Comparison of ENCODE assay signal across 36 mouse cellular contexts in the genomic region with DNA sequence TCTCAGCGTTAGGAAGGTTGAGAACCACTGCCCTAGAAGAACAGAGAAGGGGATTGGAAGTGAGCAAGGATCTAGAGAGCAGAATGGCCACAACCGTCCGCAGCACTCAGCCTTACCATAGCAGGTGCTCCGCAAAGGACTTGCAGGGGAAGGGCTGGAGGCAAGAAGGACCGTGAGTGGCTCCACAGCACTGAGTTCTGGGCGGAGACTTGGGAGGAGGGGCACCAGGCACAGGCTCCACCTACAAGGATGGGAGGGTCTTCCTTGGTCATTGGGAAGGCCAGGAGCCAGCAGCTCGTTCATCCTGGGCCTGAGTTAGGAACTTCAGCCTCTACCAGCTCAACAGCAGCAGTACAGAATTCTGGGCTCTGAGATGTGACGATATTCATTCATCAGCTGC. TPM values are rescaled to one million over a fixed set of nuclear protein-coding genes. Genes with fewer than 3 reads are reported as not detected.
DNase-seq lines count a peak whose midpoint lies in the region; ATAC-seq and TF ChIP-seq lines count a peak whose summit lies in the region.
"Had no signal": no experiment of that assay in that cellular context is flagged by ENCODE, and none has a peak within 500 bp of the region (broad histone marks: within the 10 kb centered on the region; RNA-seq: fewer than 3 reads in every experiment).

No protein-coding gene starts in this region.

- H3K27me3 ChIP-seq in lung, postnatal 0 days (replicated peaks; ENCODE audit: insufficient read depth, low read length): peaks cover 17% of the 10 kb centered on the region; the same call in 1 of the 2 replicates
- H3K27me3 ChIP-seq in intestine, embryonic 16.5 days (replicated peaks; ENCODE audit: control insufficient read depth, insufficient read depth, low read length): peaks cover 28% of the 10 kb centered on the region
- H3K27me3 ChIP-seq in thymus, adult 2 months (ENCODE audit: control insufficient read depth, insufficient read depth, low read length): peaks cover 2% of the 10 kb centered on the region; the same call in 1 of the 2 replicates

- no peaks in the 10 kb centered on the region for H3K4me1 ChIP-seq in lung, postnatal 0 days (ENCODE audit: insufficient read depth, low read depth, low read length)
- H3K4me1 ChIP-seq in intestine, embryonic 16.5 days (ENCODE audit: control insufficient read depth, insufficient read depth, low read length): peaks cover 2% of the 10 kb centered on the region; the same call in 1 of the 2 replicates
- no peaks in the 10 kb centered on the region for H3K4me1 ChIP-seq in thymus, adult 2 months (replicated peaks; ENCODE audit: control insufficient read depth, insufficient read depth, low read length)

- TF ChIP-seq POLR2A in thymus, adult 2 months (IDR thresholded peaks at IDR 0.05; ENCODE audit: control insufficient read depth, extremely low read depth, insufficient read depth, low read length, poor library complexity): no peak

- H3K4me2 ChIP-seq in lung, postnatal 0 days (replicated peaks; ENCODE audit: low read depth, low read length): no peak overlapping the region
- H3K4me2 ChIP-seq in intestine, embryonic 16.5 days (ENCODE audit: low read depth, low read length): no peak overlapping the region
- H3K4me2 ChIP-seq: heart, embryonic 11.5 days; hindbrain, embryonic 12.5 days; kidney, embryonic 15.5 days; limb, embryonic 13.5 days; liver, embryonic 11.5 days; lung, embryonic 15.5 days had no signal

- TF ChIP-seq EP300 in lung, postnatal 0 days (IDR thresholded peaks at IDR 0.05): no peak

- no peaks in the 10 kb centered on the region for H3K36me3 ChIP-seq in lung, postnatal 0 days (ENCODE audit: insufficient read depth, low read length)
- no peaks in the 10 kb centered on the region for H3K36me3 ChIP-seq in intestine, embryonic 16.5 days (ENCODE audit: control insufficient read depth, insufficient read depth, low read length)
- H3K36me3 ChIP-seq in thymus, adult 2 months (ENCODE audit: control insufficient read depth, insufficient read depth, low read length): no peaks in the 10 kb centered on the region
- H3K36me3 ChIP-seq: hindbrain, embryonic 12.5 days; kidney, embryonic 15.5 days; limb, embryonic 13.5 days; lung, embryonic 15.5 days had no signal

- WGBS in lung, postnatal 0 days: 21% methylated on average over 8 of the region's 8 CpGs
- 26% methylated on average over 8 of the region's 8 CpGs for WGBS in intestine, embryonic 16.5 days
- 50% methylated on average over 8 of the region's 8 CpGs for WGBS in thymus, adult 2 months

- no peaks in the 10 kb centered on the region for H3K9me3 ChIP-seq in lung, postnatal 0 days (ENCODE audit: low read length)
- no peaks in the 10 kb centered on the region for H3K9me3 ChIP-seq in intestine, embryonic 16.5 days (ENCODE audit: control insufficient read depth, low read length)
- H3K9me3 ChIP-seq: hindbrain, embryonic 12.5 days; kidney, embryonic 15.5 days; limb, embryonic 13.5 days; lung, embryonic 15.5 days had no signal

- peak; percentile 58 to 67 for DNase-seq in cerebellum, postnatal 10 days
- no peak for DNase-seq in cerebellum, postnatal 25 days
- peak; percentile 18 for DNase-seq in lung, postnatal 0 days (ENCODE audit: low spot score)
- DNase-seq in lung, postnatal 14 days: no peak
- peak; percentile 50 for DNase-seq in ES-CJ7 (ENCODE audit: low read depth, low spot score)
- DNase-seq in brain, adult 2 months (ENCODE audit: low read depth, low spot score): peak; percentile 58
- no peak for DNase-seq in thymus, adult 2 months
- DNase-seq: adrenal gland, adult 2 months; cerebellum, adult 11 months; cerebellum, adult 9-10 months; gastrocnemius, postnatal 25 days; heart, adult 11 months; heart, postnatal 36 days; kidney, adult 11 months; kidney, postnatal 25 days; right cerebral cortex, postnatal 25 days; spleen, adult 18-20 months; thymus, adult 18-20 months; thymus, postnatal 36 days had no signal

- TF ChIP-seq CTCF in lung, postnatal 0 days (IDR thresholded peaks at IDR 0.05): no peak
- TF ChIP-seq CTCF in thymus, adult 2 months (IDR thresholded peaks at IDR 0.05; ENCODE audit: borderline replicate concordance, control insufficient read depth, extremely low read depth, insufficient read depth, low read length, poor library complexity): no peak

- H3K4me3 ChIP-seq in lung, postnatal 0 days (ENCODE audit: low read depth, low read length): no peak overlapping the region
- no peak overlapping the region for H3K4me3 ChIP-seq in intestine, embryonic 16.5 days (ENCODE audit: low read length)
- H3K4me3 ChIP-seq in thymus, adult 2 months (ENCODE audit: control insufficient read depth, insufficient read depth, low read length): no peak overlapping the region
- H3K4me3 ChIP-seq: hindbrain, embryonic 12.5 days; kidney, embryonic 15.5 days; limb, embryonic 13.5 days; lung, embryonic 15.5 days had no signal

- no peak for ATAC-seq in lung, postnatal 0 days
- ATAC-seq in intestine, embryonic 16.5 days: no peak
- ATAC-seq: activated CD4-positive, CD25-positive, alpha-beta regulatory T cell, adult 4 months; Patski had no signal

- H3K27ac ChIP-seq in lung, postnatal 0 days (ENCODE audit: low read length): no peak overlapping the region
- no peak overlapping the region for H3K27ac ChIP-seq in intestine, embryonic 16.5 days (ENCODE audit: low read length)
- no peak overlapping the region for H3K27ac ChIP-seq in thymus, adult 2 months (ENCODE audit: control insufficient read depth, insufficient read depth, low read length)
- H3K27ac ChIP-seq: hindbrain, embryonic 12.5 days; kidney, embryonic 15.5 days; limb, embryonic 13.5 days; lung, embryonic 15.5 days; stomach, postnatal 0 days had no signal

- no peak overlapping the region for H3K9ac ChIP-seq in lung, postnatal 0 days (replicated peaks; ENCODE audit: low read depth)
- no peak overlapping the region for H3K9ac ChIP-seq in intestine, embryonic 16.5 days (ENCODE audit: low read depth, low read length)
- H3K9ac ChIP-seq: hindbrain, embryonic 12.5 days; kidney, embryonic 15.5 days; limb, embryonic 13.5 days; lung, embryonic 15.5 days had no signal

RNA-seq across cellular contexts. Expression of gene Efcab6, which starts 7.9 kb away (rescaled TPM):
- 0.63 and 0.84 TPM in 2 replicates for polyA plus RNA-seq in lung, postnatal 0 days (2015; fragmentation: Nextera tagmentation; extraction: Ambion mirVana)
- polyA plus RNA-seq in intestine, embryonic 16.5 days (2015; fragmentation: Nextera tagmentation; extraction: Ambion mirVana): 0.05 and 0.18 TPM in 2 replicates
- polyA plus RNA-seq in thymus, adult 2 months (2012; rRNA removed): 0.09 and 0.13 TPM in 2 replicates
- polyA plus RNA-seq: activated CD4-positive, CD25-positive, alpha-beta regulatory T cell, adult 4 months; adrenal gland, adult 2 months; C2C12; heart, embryonic 11.5 days; liver, embryonic 11.5 days; liver, embryonic 16.5 days; Patski had no signal

RNA-seq across cellular contexts. Expression of gene Sult4a1, which starts 32.5 kb away (rescaled TPM):
- 0.17 and 0.24 TPM in 2 replicates for polyA plus RNA-seq in lung, postnatal 0 days (2015; fragmentation: Nextera tagmentation; extraction: Ambion mirVana)
- 4.9 and 5.1 TPM in 2 replicates for polyA plus RNA-seq in intestine, embryonic 16.5 days (2015; fragmentation: Nextera tagmentation; extraction: Ambion mirVana)
- 0.11 and 0.22 TPM in 2 replicates for polyA plus RNA-seq in thymus, adult 2 months (2012; rRNA removed)
- polyA plus RNA-seq: activated CD4-positive, CD25-positive, alpha-beta regulatory T cell, adult 4 months; C2C12 had no signal

RNA-seq across cellular contexts. Expression of gene Pnpla5, which starts 49.9 kb away (rescaled TPM):
- not detected in 2 replicates for polyA plus RNA-seq in lung, postnatal 0 days (2015; fragmentation: Nextera tagmentation; extraction: Ambion mirVana)
- not detected in 2 replicates for polyA plus RNA-seq in intestine, embryonic 16.5 days (2015; fragmentation: Nextera tagmentation; extraction: Ambion mirVana)
- polyA plus RNA-seq in thymus, adult 2 months (2012; rRNA removed): 0.08 and 0.13 TPM in 2 replicates
- polyA plus RNA-seq: activated CD4-positive, CD25-positive, alpha-beta regulatory T cell, adult 4 months; C2C12; embryonic facial prominence, embryonic 11.5 days; forebrain, embryonic 14.5 days; frontal cortex, adult 2 months; heart, embryonic 11.5 days; heart, embryonic 16.5 days; hindbrain, embryonic 12.5 days; kidney, embryonic 15.5 days; limb, embryonic 13.5 days; liver, embryonic 11.5 days; lung, embryonic 15.5 days; neural tube, embryonic 14.5 days; Patski; stomach, postnatal 0 days had no signal

Comparison
In these comparisons a context has a peak if more than half of its experiments do, and no peak if none do; other contexts are left out.
1. DNase-seq: peak in cerebellum, postnatal 10 days (2 of 2), lung, postnatal 0 days (single experiment), ES-CJ7 (single experiment) and brain, adult 2 months (single experiment); none in cerebellum, postnatal 25 days (0 of 2), lung, postnatal 14 days (single experiment) and thymus, adult 2 months (single experiment).